Mouse (Mus musculus) urinary bladder, postnatal 25 days (tissue): Measurements from ENCODE around the gene Cbln3.

Experiments
- DNase-seq: peaks from one replicate; pipeline ENCODE4 v3.0.0; 2022; ENCODE audit warnings: low spot score

The Cbln3 gene

GRCm38 (mm10) chr14:55879623-55880022, 4.6 kb downstream of the Cbln3 start:
- DNase-seq: peak; percentile 69

- DNase-seq: no peak
Measured at GRCm38 (mm10) chr14:55878316-55878940, 5.8 kb downstream of the Cbln3 start.

- DNase-seq: no peak
Measured at GRCm38 (mm10) chr14:55877469-55878315, 6.5 kb downstream of the Cbln3 start.

- peak; percentile 65 for DNase-seq
Measured at GRCm38 (mm10) chr14:55873714-55874683, 10.2 kb downstream of the Cbln3 start.

- DNase-seq: no peak
Measured at GRCm38 (mm10) chr14:55873242-55873713, 10.9 kb downstream of the Cbln3 start.

GRCm38 (mm10) chr14:55872551-55872950, 11.6 kb downstream of the Cbln3 start:
- DNase-seq: no peak

GRCm38 (mm10) chr14:55872039-55872438, 12.2 kb downstream of the Cbln3 start:
- DNase-seq: no peak

- no peak for DNase-seq
Measured at GRCm38 (mm10) chr14:55869538-55869937, 14.7 kb downstream of the Cbln3 start.

- no peak for DNase-seq
Measured at GRCm38 (mm10) chr14:55868230-55869026, 15.8 kb downstream of the Cbln3 start.

- peak; percentile 58 for DNase-seq
Measured at GRCm38 (mm10) chr14:55866962-55867361, 17.2 kb downstream of the Cbln3 start.

GRCm38 (mm10) chr14:55863773-55864172, 20.4 kb downstream of the Cbln3 start:
- peak; percentile 73 for DNase-seq

GRCm38 (mm10) chr14:55862970-55863369, 21.2 kb downstream of the Cbln3 start:
- DNase-seq: no peak

- DNase-seq: peak; percentile 3
Measured at GRCm38 (mm10) chr14:55862186-55862585, 22.0 kb downstream of the Cbln3 start.

- DNase-seq: no peak
Measured at GRCm38 (mm10) chr14:55857588-55857987, 26.6 kb downstream of the Cbln3 start.

- no peak for DNase-seq
Measured at GRCm38 (mm10) chr14:55855101-55855561, 29.1 kb downstream of the Cbln3 start.

- DNase-seq: no peak
Measured at GRCm38 (mm10) chr14:55854406-55855100, 29.6 kb downstream of the Cbln3 start.

GRCm38 (mm10) chr14:55853621-55854285, 30.4 kb downstream of the Cbln3 start, which contains the start of gene Nynrin:
Nynrin (plus strand) TSS chr14:55854010.
- peak; percentile 39 for DNase-seq

- no peak for DNase-seq
Measured at GRCm38 (mm10) chr14:55852646-55853551, 31.3 kb downstream of the Cbln3 start.

- no peak for DNase-seq
Measured at GRCm38 (mm10) chr14:55850885-55851284, 33.3 kb downstream of the Cbln3 start.
